Mouse (Mus musculus) CD4-positive, CD25-positive, alpha-beta regulatory T cell, adult 4 months (primary cell): ENCODE results near the gene Ush2a. TPM values are rescaled to one million over a fixed set of nuclear protein-coding genes. Genes with fewer than 3 reads are reported as not detected.

Source experiments
- ATAC-seq: one replicate; pipeline ENCODE4 v1.8.0; 2017
- polyA plus RNA-seq, 2 experiments: library from polyadenylated mRNA; unstranded; fragments of 100-300 nt; shearing (Covaris generic); gene quantifications; one replicate each; pipeline ENCODE4 v1.2.1; 2017

Ush2a gene
- polyA plus RNA-seq, 2 experiments from 2014 or later, result 0.01 TPM; not detected in 1

GRCm38 (mm10) chr1:188674640-188675510 is 413.1 kb downstream of the Ush2a start:
- no peak for ATAC-seq

GRCm38 (mm10) chr1:188675511-188675863 is 413.7 kb downstream of the Ush2a start:
- ATAC-seq, result no peak

DNA sequence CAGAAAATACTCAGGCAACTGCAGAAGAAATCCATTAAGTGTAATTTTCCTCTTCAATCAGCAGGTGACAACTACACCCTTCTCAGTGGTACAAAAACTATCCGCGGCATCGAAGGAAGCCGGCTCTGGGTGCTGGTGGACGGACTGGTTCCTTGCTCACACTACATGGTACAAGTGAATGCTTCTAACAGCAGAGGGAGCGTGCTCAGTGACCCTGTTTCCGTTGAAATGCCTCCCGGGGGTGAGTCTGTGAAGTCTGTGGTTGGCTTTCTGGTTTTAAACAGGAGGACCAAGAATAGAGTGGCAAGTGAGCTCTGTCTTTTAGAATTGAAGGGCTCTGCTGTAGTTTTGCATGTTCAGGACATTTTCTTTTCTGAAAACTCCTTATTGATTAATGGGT is 416.4 kb downstream of the Ush2a start:
- no peak for ATAC-seq

- ATAC-seq, result no peak
Measured at GRCm38 (mm10) chr1:188686362-188686761, 424.5 kb downstream of the Ush2a start.

DNA sequence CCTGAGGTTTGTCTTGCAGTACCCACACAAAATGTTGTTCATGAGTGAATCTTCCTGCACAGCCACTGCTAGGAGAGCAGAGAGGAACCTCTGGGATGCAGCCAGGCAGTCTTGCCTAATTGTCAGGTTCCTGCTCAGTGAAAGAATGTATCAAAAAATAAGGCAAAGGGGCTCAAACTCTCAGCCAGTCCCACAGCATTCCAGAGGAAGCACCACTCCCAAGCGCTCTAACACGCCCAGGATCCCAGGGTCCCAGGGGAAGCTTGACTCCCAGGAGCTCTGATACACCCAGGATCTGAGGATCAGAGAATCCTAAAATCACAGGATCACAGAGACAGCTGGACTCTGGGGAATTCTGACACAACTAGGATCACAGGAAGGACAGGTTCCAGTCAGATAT is 434.5 kb downstream of the Ush2a start:
- no peak for ATAC-seq

GRCm38 (mm10) chr1:188708176-188708575 is 446.4 kb downstream of the Ush2a start:
- ATAC-seq, result no peak

DNA sequence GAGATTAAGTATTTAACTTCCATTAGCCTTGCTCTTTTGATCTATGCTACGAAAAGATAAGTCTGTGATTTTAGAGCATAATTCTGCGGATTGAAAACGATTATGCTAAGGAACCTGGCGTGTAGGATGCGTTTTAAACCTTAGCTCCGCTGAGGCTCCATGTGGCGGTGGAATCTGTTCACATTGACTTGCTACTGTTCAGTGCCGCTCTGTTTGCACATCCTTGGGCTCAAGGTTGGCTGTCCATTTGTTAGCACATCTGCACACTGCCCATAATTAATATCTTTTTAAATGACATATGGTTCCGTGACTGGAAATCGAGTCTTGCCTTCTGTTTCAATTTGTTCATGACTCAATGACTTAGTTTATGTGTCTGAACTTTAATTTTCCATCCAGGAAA is 446.9 kb downstream of the Ush2a start:
- ATAC-seq, result no peak

- ATAC-seq, result no peak
Measured at GRCm38 (mm10) chr1:188714131-188714530, 452.3 kb downstream of the Ush2a start.

- no peak for ATAC-seq
Measured at GRCm38 (mm10) chr1:188714941-188715340, 453.1 kb downstream of the Ush2a start.

GRCm38 (mm10) chr1:188716886-188717285 is 455.1 kb downstream of the Ush2a start:
- no peak for ATAC-seq

- ATAC-seq, result no peak
Measured at GRCm38 (mm10) chr1:188725122-188725995, 463.5 kb downstream of the Ush2a start.

GRCm38 (mm10) chr1:188726937-188727336 is 465.1 kb downstream of the Ush2a start:
- no peak for ATAC-seq

DNA sequence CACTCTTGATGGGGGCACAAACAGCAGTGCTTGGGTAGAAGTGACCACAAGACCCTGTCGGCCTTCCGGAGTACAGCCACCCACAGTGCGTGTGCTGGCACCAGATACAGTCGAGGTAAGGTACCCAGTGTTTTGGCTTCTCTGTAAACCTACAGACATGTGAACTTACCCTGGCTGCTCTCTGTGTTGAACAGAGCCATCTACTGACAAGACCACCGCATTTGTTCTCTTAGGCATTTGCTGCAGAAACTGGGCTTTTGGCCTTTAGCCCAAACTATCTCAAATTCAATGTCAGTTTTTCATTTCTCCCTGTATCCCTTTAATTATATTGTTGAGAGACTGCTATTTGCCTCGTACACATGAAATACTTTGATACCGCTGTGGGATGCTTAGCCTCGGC is 466.8 kb downstream of the Ush2a start:
- ATAC-seq, result no peak

- no peak for ATAC-seq
Measured at GRCm38 (mm10) chr1:188729179-188729578, 467.4 kb downstream of the Ush2a start.

- no peak for ATAC-seq
Measured at GRCm38 (mm10) chr1:188734741-188735266, 473.0 kb downstream of the Ush2a start.

DNA sequence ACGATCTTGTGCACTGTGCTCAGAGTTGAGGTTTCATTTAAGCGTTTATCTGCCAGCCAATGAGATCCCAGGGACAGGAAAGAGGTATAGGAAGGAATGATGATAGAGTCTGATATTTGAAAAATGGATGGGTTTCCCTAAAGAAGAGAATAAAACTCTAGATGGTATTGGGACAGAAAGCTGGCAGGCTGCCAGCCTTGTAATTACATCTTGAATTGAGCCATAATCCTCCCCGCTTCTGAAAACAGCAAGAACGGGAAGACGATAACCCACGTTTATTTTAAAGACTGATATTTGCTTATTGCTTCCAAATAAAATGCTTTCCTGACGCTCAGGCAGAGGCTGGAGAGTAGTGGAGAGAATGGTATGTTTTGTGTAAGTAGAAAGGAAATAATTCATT is 481.1 kb downstream of the Ush2a start:
- no peak for ATAC-seq

- no peak for ATAC-seq
Measured at GRCm38 (mm10) chr1:188755031-188755430, 493.2 kb downstream of the Ush2a start.

GRCm38 (mm10) chr1:188760515-188760914 is 498.7 kb downstream of the Ush2a start:
- ATAC-seq, result no peak

DNA sequence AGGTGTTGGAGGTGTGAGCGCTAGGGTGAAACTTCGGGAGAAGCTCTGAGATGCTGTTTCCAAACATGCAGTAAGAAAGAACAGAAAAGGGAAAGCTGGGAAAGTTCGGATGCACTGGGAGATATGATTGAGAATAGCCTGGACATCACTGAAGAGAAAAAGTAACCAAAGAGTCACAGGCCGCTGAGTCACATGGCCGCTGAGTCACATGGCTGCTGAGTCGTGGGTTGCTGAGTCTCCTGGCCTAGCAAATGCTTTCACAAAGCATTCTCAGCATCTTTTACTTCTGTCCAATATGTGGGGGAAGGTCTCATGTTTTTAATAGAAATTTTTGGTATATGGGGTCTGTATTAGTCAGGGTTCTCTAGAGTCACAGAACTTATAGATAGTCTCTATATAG is 500.6 kb downstream of the Ush2a start:
- no peak for ATAC-seq

GRCm38 (mm10) chr1:188763761-188764160 is 501.9 kb downstream of the Ush2a start:
- no peak for ATAC-seq

DNA sequence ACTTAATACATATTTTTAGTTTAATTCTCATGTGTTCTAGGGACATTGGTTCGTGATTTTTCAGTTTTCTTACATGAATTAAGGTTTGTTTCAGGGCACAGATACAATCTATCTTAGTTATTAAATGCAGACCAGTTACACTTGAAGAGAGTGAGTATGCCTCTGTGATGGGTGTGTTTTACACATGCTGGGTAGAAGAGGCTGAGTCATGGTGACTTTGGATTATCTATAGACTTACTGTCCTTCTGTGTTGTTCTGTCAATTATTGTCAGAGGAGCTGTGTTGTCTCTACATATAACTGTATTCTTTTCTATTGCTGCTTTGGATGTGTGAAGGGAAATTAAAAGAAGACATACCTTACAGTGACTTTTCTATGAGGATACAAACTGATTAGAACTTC is 509.0 kb downstream of the Ush2a start:
- no peak for ATAC-seq

DNA sequence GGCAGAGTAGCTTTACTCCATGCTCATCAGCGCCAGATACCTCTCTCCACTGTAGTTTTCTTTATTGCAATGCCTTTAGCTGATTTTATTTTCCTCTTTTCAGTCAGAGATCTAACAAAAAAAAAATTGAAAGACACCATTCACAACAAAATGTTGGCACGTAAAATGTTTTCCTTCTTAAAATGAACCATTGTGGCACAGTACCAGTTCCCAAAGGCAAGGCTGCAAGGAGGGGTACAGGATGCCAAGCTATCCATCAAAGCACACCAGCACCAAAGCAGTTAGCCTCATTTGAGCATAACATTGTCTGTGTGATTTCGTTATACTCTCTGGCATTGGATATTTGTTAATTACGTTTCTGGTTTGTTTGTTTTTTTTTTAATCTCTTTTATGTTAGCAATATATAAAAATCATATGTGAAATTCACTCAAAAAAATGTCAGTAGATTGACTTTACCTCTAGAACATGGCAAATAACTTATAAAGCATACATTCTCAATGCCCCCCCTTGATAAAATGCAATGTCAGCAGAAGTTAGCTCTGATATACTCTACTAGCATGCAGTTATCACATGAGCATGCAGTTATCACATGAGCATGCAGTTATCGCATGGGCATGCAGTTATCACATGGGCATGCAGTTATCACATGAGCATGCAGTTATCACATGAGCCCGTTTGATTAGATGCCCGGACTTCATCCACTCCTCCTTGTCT is 510.9 kb downstream of the Ush2a start:
- no peak for ATAC-seq

DNA sequence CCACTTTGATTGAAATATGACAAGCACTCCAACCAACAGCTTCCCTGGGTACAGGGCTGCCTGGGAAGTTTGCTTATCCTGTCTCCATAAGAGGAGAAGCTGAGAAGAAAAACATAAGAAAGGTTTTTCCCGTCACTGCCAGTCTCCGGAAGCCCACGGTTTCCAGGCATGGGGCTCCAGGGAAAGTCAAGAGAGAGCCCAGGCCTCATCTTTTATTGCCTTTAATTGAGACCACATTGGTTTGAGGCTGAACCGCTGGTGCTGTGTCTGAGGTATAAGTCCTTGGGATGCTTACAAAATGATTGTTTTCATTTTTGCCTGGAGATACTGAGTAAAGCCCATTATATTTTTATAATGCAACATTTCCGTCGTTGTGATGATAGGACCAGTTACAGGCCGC is 511.8 kb downstream of the Ush2a start:
- ATAC-seq, result no peak
